Mouse (Mus musculus): Measurements from ENCODE around the gene Smug1. TPM values are rescaled to one million over a fixed set of nuclear protein-coding genes. Genes with fewer than 3 reads are reported as not detected.

Gene Smug1
- polyA plus RNA-seq, 1 experiment from 2014 or later: 5.0 TPM

DNA sequence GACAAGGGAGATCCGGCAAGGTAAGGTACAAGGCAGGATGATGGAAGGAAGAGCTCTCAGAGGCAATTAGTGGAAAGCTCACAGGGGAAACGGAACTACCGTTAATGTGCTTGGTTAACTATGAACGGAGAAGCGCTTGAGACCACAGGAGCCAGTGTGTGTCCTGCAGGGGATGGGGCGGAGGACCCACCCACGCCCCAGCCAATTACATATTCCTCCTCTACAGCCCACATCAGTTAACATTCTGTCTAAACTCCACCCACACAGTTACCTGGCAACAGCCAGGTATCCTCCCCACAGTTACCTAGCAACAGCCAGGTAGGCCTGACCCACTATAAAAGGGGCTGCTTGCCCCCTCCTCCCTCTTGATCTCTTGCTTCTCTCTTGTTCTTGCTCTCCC is 10.0 kb downstream of the Smug1 start:
- Histone ChIP-seq H3K27ac (no peak overlapping the region), H3K4me1 (replicated peaks) (peaks cover 3% of the 10 kb centered on the region; the same call in 1 of the 2 replicates), H3K9me3 (replicated peaks) (no peaks in the 10 kb centered on the region), H3K4me3 (replicated peaks) (no peak overlapping the region), H3K27me3 (no peaks in the 10 kb centered on the region; the same call in 1 of the 2 replicates), H3K9ac (no peak overlapping the region), H3K4me2 (no peak overlapping the region), H3K36me3 (peaks cover 4% of the 10 kb centered on the region)
- DNase-seq: no peak
- no peak for ATAC-seq (ENCODE audit: low read depth)
- 68% methylated on average over 7 of the region's 7 CpGs for WGBS (ENCODE audit: insufficient replicate concordance)

- H3K27me3 ChIP-seq: peaks cover 2% of the 10 kb centered on the region; the same call in 1 of the 2 replicates
- no peak overlapping the region for H3K4me3 ChIP-seq (replicated peaks)
- H3K27ac ChIP-seq: no peak overlapping the region
- no peaks in the 10 kb centered on the region for H3K9me3 ChIP-seq (replicated peaks)
- H3K9ac ChIP-seq: no peak overlapping the region
- 68% methylated on average over 32 of the region's 32 CpGs for WGBS (ENCODE audit: insufficient replicate concordance)
- H3K4me1 ChIP-seq (replicated peaks): no peaks in the 10 kb centered on the region
- H3K36me3 ChIP-seq: peaks cover 4% of the 10 kb centered on the region
- ATAC-seq (ENCODE audit: low read depth): no peak
- no peak overlapping the region for H3K4me2 ChIP-seq
- no peak for DNase-seq
Observed at GRCm38 (mm10) chr15:103155366-103156321, 11.2 kb downstream of the Smug1 start.

- Histone ChIP-seq H3K36me3 (peaks cover 4% of the 10 kb centered on the region), H3K27ac (no peak overlapping the region), H3K9me3 (replicated peaks) (no peaks in the 10 kb centered on the region), H3K4me2 (no peak overlapping the region), H3K9ac (no peak overlapping the region), H3K4me1 (replicated peaks) (no peaks in the 10 kb centered on the region), H3K27me3 (peaks cover 26% of the 10 kb centered on the region), H3K4me3 (replicated peaks) (no peak overlapping the region)
- DNase-seq (no peak), ATAC-seq (ENCODE audit: low read depth) (no peak)
- 68% methylated on average over 4 of the region's 4 CpGs for WGBS (ENCODE audit: insufficient replicate concordance)
Observed at GRCm38 (mm10) chr15:103152890-103153610, 13.8 kb downstream of the Smug1 start.

DNA sequence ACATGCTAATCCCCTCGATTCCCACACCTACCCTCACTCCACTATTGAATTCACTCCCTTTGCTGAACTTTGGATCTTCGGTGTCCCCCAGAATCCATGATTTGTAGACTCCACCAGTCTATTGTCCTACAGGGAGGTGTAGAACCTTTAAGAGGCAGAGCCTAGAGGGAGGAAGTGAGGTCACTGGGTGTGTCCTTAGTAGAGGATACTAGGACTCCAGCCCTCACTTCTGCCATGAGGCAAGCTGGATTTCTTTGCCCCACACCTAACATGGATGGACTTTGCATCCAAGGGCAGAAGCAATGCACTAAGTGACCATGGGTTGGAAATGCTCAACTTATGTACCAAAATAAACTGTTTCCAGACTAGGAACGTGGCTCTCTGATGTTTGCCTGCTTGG is 14.5 kb downstream of the Smug1 start:
- no peak overlapping the region for H3K4me3 ChIP-seq (replicated peaks)
- H3K36me3 ChIP-seq: peaks cover under 1% of the 10 kb centered on the region
- DNase-seq (no peak), ATAC-seq (ENCODE audit: low read depth) (no peak)
- no peak overlapping the region for H3K27ac ChIP-seq
- no peaks in the 10 kb centered on the region for H3K4me1 ChIP-seq (replicated peaks)
- H3K9me3 ChIP-seq (replicated peaks): no peaks in the 10 kb centered on the region
- no peak overlapping the region for H3K4me2 ChIP-seq
- H3K9ac ChIP-seq: no peak overlapping the region
- WGBS (ENCODE audit: insufficient replicate concordance): 68% methylated on average over 3 of the region's 3 CpGs
- H3K27me3 ChIP-seq: peaks cover 33% of the 10 kb centered on the region

DNA sequence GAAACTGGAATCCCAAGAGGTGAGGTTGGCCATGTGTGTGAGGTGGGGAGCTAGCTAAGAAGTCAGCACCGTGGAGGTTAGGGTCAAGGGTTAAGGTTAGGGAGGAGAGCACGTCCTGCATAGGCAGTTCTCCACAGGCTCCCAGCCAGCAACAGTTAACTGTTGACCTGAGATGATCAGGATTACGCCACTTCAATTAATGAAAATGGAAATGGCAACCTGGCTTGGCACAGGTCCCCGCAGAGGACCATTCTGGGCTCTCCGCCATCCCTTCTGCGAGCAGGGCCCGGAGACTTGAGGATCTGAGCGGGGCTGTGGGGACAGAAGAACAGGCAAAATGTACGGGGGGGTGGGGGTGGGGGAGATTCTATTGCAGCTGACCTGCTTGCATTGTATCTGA is 19.1 kb downstream of the Smug1 start:
- H3K4me3 ChIP-seq (replicated peaks): no peak overlapping the region
- H3K36me3 ChIP-seq: no peaks in the 10 kb centered on the region
- no peaks in the 10 kb centered on the region for H3K9me3 ChIP-seq (replicated peaks)
- H3K4me1 ChIP-seq (replicated peaks): no peaks in the 10 kb centered on the region
- no peak for ATAC-seq (ENCODE audit: low read depth)
- 59% methylated on average over 9 of the region's 9 CpGs for WGBS (ENCODE audit: insufficient replicate concordance)
- no peak for DNase-seq
- H3K9ac ChIP-seq: no peak overlapping the region
- no peak overlapping the region for H3K27ac ChIP-seq
- H3K27me3 ChIP-seq: peaks cover 79% of the 10 kb centered on the region
- H3K4me2 ChIP-seq: no peak overlapping the region

GRCm38 (mm10) chr15:103147422-103147690 is 19.5 kb downstream of the Smug1 start:
- Histone ChIP-seq H3K36me3 (no peaks in the 10 kb centered on the region), H3K9ac (no peak overlapping the region), H3K27ac (no peak overlapping the region), H3K9me3 (replicated peaks) (no peaks in the 10 kb centered on the region), H3K27me3 (peaks cover 79% of the 10 kb centered on the region), H3K4me1 (replicated peaks) (no peaks in the 10 kb centered on the region), H3K4me3 (replicated peaks) (no peak overlapping the region), H3K4me2 (no peak overlapping the region)
- WGBS (ENCODE audit: insufficient replicate concordance): 14% methylated on average over 3 of the region's 3 CpGs
- ATAC-seq (ENCODE audit: low read depth) (no peak), DNase-seq (no peak)

GRCm38 (mm10) chr15:103146627-103147421 is 20.1 kb downstream of the Smug1 start:
- no peak overlapping the region for H3K27ac ChIP-seq
- no peak overlapping the region for H3K9ac ChIP-seq
- H3K4me3 ChIP-seq (replicated peaks): peak overlapping the region; percentile 28
- no peaks in the 10 kb centered on the region for H3K9me3 ChIP-seq (replicated peaks)
- DNase-seq (no peak), ATAC-seq (ENCODE audit: low read depth) (no peak)
- H3K4me2 ChIP-seq: peak overlapping the region; percentile 50
- no peaks in the 10 kb centered on the region for H3K4me1 ChIP-seq (replicated peaks)
- H3K36me3 ChIP-seq: no peaks in the 10 kb centered on the region
- 2% methylated on average over 49 of the region's 57 CpGs for WGBS (ENCODE audit: insufficient replicate concordance)
- peaks cover 80% of the 10 kb centered on the region for H3K27me3 ChIP-seq

- ATAC-seq (ENCODE audit: low read depth) (no peak), DNase-seq (no peak)
- Histone ChIP-seq H3K9me3 (replicated peaks) (no peaks in the 10 kb centered on the region), H3K4me3 (replicated peaks) (no peak overlapping the region), H3K27me3 (peaks cover 90% of the 10 kb centered on the region), H3K4me2 (no peak overlapping the region), H3K36me3 (no peaks in the 10 kb centered on the region), H3K9ac (no peak overlapping the region), H3K27ac (no peak overlapping the region), H3K4me1 (replicated peaks) (no peaks in the 10 kb centered on the region)
- WGBS (ENCODE audit: insufficient replicate concordance): 49% methylated on average over 11 of the region's 11 CpGs
Observed at GRCm38 (mm10) chr15:103145635-103146299, 21.1 kb downstream of the Smug1 start.

- Histone ChIP-seq H3K9me3 (replicated peaks) (no peaks in the 10 kb centered on the region), H3K27ac (no peak overlapping the region), H3K4me2 (no peak overlapping the region), H3K9ac (no peak overlapping the region), H3K36me3 (no peaks in the 10 kb centered on the region), H3K4me1 (replicated peaks) (no peaks in the 10 kb centered on the region), H3K27me3 (peaks cover 92% of the 10 kb centered on the region), H3K4me3 (replicated peaks) (no peak overlapping the region)
- 22% methylated on average over 3 of the region's 3 CpGs for whole genome bisulfite sequencing (ENCODE audit: insufficient replicate concordance)
- ATAC-seq (ENCODE audit: low read depth) (no peak), DNase-seq (no peak)
Observed at GRCm38 (mm10) chr15:103144176-103144575, 22.7 kb downstream of the Smug1 start.

- no peak overlapping the region for H3K4me2 ChIP-seq
- no peak for DNase-seq
- no peak for ATAC-seq (ENCODE audit: low read depth)
- H3K27ac ChIP-seq: no peak overlapping the region
- WGBS (ENCODE audit: insufficient replicate concordance): 33% methylated on average over 13 of the region's 13 CpGs
- H3K4me3 ChIP-seq (replicated peaks): no peak overlapping the region
- no peak overlapping the region for H3K9ac ChIP-seq
- H3K36me3 ChIP-seq: no peaks in the 10 kb centered on the region
- no peaks in the 10 kb centered on the region for H3K4me1 ChIP-seq (replicated peaks)
- H3K27me3 ChIP-seq: peaks cover 86% of the 10 kb centered on the region
- H3K9me3 ChIP-seq (replicated peaks): no peaks in the 10 kb centered on the region
Observed at GRCm38 (mm10) chr15:103135431-103135947, 31.4 kb downstream of the Smug1 start.
